8 mouse cellular contexts compared by ENCODE assay signal in the genomic region with DNA sequence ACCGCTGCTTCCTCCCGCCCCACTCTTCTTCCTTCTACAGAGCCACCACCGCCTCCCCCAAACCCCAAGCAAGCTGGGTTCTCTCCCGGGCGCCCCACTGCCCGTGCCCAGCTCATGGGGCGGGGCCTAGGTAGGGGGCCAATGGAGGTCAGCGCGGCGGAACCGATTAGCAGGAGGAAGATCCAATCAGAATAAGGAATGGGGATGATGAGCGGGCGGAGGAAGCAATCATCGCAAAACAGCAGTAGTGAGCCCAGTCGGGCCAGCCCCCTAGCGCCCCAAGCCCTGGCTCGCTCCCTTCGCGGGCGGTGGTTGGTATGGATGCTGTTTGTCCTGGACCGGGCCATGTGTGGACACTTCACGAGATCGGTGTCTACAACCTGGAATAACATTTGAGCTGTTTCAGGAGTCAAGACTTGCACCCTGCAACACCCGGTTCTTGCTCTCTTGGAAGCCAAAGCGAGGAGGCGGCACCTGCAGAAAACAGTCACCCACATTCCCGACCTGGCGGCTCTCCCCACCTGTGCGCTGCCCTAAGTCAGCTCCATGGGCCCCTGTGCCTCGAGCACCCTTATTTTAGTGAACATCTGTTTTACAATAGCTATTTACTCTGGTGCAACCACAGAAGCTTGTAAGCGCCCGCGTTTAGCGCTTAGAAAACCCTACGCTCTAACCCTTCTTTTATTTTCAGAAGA. TPM values are rescaled to one million over a fixed set of nuclear protein-coding genes. Genes with fewer than 3 reads are reported as not detected.
DNase-seq lines count a peak whose midpoint lies in the region; ATAC-seq lines count a peak whose summit lies in the region.

A gene (minus strand): TSS at position 129 of the 695 bp plus-strand sequence.

- peak; percentile 100 for ATAC-seq in inflammation-experienced regulatory T-cells, adult 6 months
- peak; percentile 99 for ATAC-seq in megakaryocyte progenitor cell, adult 5-6 weeks (replicated peaks; ENCODE audit: poor library complexity)

- peak; percentile 92 for DNase-seq in adrenal gland, adult 8-10 months
- peak; percentile 86 for DNase-seq in embryo, embryonic 11.5 days (ENCODE audit: low read depth, low spot score)
- DNase-seq in gastrocnemius, postnatal 25 days, result peak; percentile 86
- peak; percentile 88 to 97 for DNase-seq in left cerebral cortex, adult 9 months (ENCODE audit: low spot score in 2 of 2)
- DNase-seq in right cerebral cortex, postnatal 10 days (ENCODE audit: low spot score in 2 of 2), result peak; percentile 97
- DNase-seq in urinary bladder, postnatal 14 days (ENCODE audit: low spot score), result peak; percentile 88

RNA-seq across cellular contexts. Expression of the gene that starts here (rescaled TPM):
- 100 to 1,000 TPM in 2 of 4 experiments, 10 to 100 TPM in 2; 72.7 to 177 (median 125) TPM for total RNA-seq in adrenal gland, adult 8-10 months (2022)
- total RNA-seq in gastrocnemius, postnatal 25 days (2021), result under 1 TPM; 0.16 to 0.26 TPM
- 1 to 10 TPM in 2 of 3 experiments, under 1 TPM in 1; 0.67 to 1.3 (median 1.2) TPM for polyA plus RNA-seq in inflammation-experienced regulatory T-cells, adult 6 months (2017; shearing (Covaris generic))
- not detected in 2 replicates for total RNA-seq in megakaryocyte progenitor cell, adult 5-6 weeks (2015)
- total RNA-seq in megakaryocyte progenitor cell, adult 5-6 weeks (2017), result not detected in 2 replicates

Comparison
In these comparisons a context has a peak if more than half of its experiments do, and no peak if none do; other contexts are left out.
1. Peak in every context shown above with its lines: DNase-seq and ATAC-seq.
2. RNA of the gene that starts here (total RNA-seq): 72.7 to 177 TPM in adrenal gland, adult 8-10 months; 0.16 to 0.26 TPM in gastrocnemius, postnatal 25 days and not detected in megakaryocyte progenitor cell, adult 5-6 weeks; every median in the first group is over 10 times any median in the second.
3. Peak in DNase-seq in gastrocnemius, postnatal 25 days; RNA of the gene not detected or under 1 TPM.
4. Peak in ATAC-seq in megakaryocyte progenitor cell, adult 5-6 weeks; RNA of the gene not detected or under 1 TPM.